Mouse (Mus musculus): ENCODE measurements around the gene Scn1a. TPM values are rescaled to one million over a fixed set of nuclear protein-coding genes. Genes with fewer than 3 reads are reported as not detected.

Scn1a gene
- not detected in 2 replicates for polyA plus RNA-seq (2012; rRNA removed)

GRCm38 (mm10) chr2:66440711-66441110, at the start of gene Scn1a:
Scn1a (minus strand) TSS chr2:66440840.

DNA sequence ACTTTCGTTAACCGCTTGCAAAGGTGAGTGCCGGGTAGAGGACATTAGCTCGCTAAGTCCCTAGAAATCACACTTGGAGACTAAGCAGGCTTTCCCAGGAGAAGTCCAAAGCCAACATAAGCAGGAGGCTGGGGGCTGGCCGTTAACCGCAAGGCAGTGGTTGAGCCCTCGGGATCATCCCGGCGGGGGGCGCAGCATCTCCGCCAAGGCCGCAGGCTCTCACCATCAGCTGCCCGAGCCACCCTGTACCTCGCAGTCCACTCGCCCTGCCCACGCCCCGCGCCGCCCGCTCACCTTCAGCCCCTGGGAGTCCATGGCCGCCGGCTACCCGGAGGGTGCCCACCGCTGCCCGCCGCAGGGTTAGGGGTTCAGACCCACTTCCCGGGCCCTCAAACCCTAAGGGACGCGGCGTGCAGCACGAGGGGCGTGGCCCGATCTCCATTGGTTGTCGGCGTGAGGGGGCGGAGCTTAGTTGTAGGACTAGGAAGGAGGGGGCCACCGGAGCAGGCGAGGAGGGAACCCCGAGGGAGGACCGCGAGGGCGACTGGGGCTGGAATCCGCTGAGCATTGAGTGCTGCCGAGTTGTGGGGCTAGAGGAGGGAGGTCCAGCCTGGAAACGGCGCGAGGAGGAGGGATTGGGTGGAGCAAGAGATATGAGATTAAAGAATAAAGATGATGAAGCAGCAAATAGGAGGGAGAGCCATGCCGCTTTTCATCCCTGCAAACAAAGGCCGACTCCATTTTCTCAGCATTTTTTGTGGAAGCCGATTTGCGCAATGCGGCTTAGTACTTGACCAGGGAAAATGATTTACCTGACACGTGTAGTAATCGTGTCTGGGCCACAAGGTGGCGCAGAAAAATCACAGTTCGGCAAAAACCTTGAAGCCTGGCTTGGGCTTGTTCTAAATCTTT, 184.2 kb downstream of the Scn1a start, which contains the start of gene Ttc21b:
Gene Ttc21b (minus strand): TSS at position 398 of the 912 bp plus-strand sequence.

Other genes starting within 250 kb of the Scn1a start
- 0.86 and 0.96 TPM in 2 replicates for gene Ttc21b, start 184.2 kb downstream of the Scn1a start, polyA plus RNA-seq (2012; rRNA removed)
- under 0.01 TPM in 1 of 2 replicates, not detected in the other for gene Scn9a, start 194.1 kb upstream of the Scn1a start, polyA plus RNA-seq (2012; rRNA removed)